Mouse (Mus musculus) heart, embryonic 13.5 days (tissue): ENCODE measurements around the gene Nlrp9b. TPM values are rescaled to one million over a fixed set of nuclear protein-coding genes. Genes with fewer than 3 reads are reported as not detected.

ENCODE experiments used
- polyA plus RNA-seq: library from polyadenylated mRNA; unstranded; fragments of >200 nt; fragmentation: Nextera tagmentation; extraction: Ambion mirVana; gene quantifications from 2 replicates; pipeline ENCODE4 v1.2.1, GENCODE M21; 2015

The Nlrp9b gene
- polyA plus RNA-seq, 1 experiment from 2014 or later: not detected

Other genes starting within 250 kb of the Nlrp9b start
- 89.3 and 89.4 TPM in 2 replicates for gene Nectin2, start 241.0 kb upstream of the Nlrp9b start, polyA plus RNA-seq
- gene Bcam, start 220.4 kb upstream of the Nlrp9b start, polyA plus RNA-seq: 223 and 250 TPM in 2 replicates
- 0.59 and 0.68 TPM in 2 replicates for gene Cblc, start 194.7 kb upstream of the Nlrp9b start, polyA plus RNA-seq
- gene Bcl3, start 168.7 kb upstream of the Nlrp9b start, polyA plus RNA-seq: 1.5 and 1.9 TPM in 2 replicates
- not detected in 2 replicates for gene Gm19345, start 139.5 kb upstream of the Nlrp9b start, polyA plus RNA-seq
- gene Ceacam16, start 130.2 kb upstream of the Nlrp9b start, polyA plus RNA-seq: 0.13 TPM in 1 of 2 replicates, not detected in the other
- not detected in 2 replicates for gene Ceacam19, start 103.5 kb upstream of the Nlrp9b start, polyA plus RNA-seq
- 15.7 TPM in 2 replicates for gene Pvr, start 70.3 kb upstream of the Nlrp9b start, polyA plus RNA-seq
- gene Igsf23, start 40.7 kb upstream of the Nlrp9b start, polyA plus RNA-seq: 1.2 and 1.6 TPM in 2 replicates
- gene Ceacam20, start 26.1 kb upstream of the Nlrp9b start, polyA plus RNA-seq: not detected in 2 replicates
- not detected in 2 replicates for gene Vmn1r91, start 108.2 kb downstream of the Nlrp9b start, polyA plus RNA-seq
- not detected in 2 replicates for gene Gm16442, start 131.1 kb downstream of the Nlrp9b start, polyA plus RNA-seq
- gene Vmn1r93, start 147.6 kb downstream of the Nlrp9b start, polyA plus RNA-seq: not detected in 2 replicates
- not detected in 2 replicates for gene Vmn1r94, start 176.9 kb downstream of the Nlrp9b start, polyA plus RNA-seq
- not detected in 2 replicates for gene Vmn1r95, start 202.2 kb downstream of the Nlrp9b start, polyA plus RNA-seq
- gene Gm6164, start 214.1 kb downstream of the Nlrp9b start, polyA plus RNA-seq: not detected in 2 replicates
- gene Gm4498, start 242.4 kb downstream of the Nlrp9b start, polyA plus RNA-seq: not detected in 2 replicates